Mouse (Mus musculus) T-helper 1 cell (primary cell): ENCODE data around the gene Exoc6b.
"Not testable (repeated sequence)": the region's sequence is repeated elsewhere in the genome, so short reads cannot be mapped to it uniquely, and the experiment has no call there.

Experiments
- in situ Hi-C: fragments of 300-600 bp; cut with MboI, MseI; formaldehyde crosslinking; loops from one replicate; pipeline ENCODE4 v1.15.1; 2025; ENCODE audit warnings: high pct_unique_total_duplicates

The Exoc6b gene

GRCm38 (mm10) chr6:84640324-84641061, 428.8 kb downstream of the Exoc6b start:
- in situ Hi-C loops = no loop called here

- in situ Hi-C loops = no loop called here
These were observed 431.1 kb downstream of the Exoc6b start for GRCm38 (mm10) chr6:84638206-84638605.

- in situ Hi-C loops = no loop called here
These were observed 437.7 kb downstream of the Exoc6b start for GRCm38 (mm10) chr6:84631588-84631987.

GRCm38 (mm10) chr6:84630276-84630675, 439.0 kb downstream of the Exoc6b start:
- in situ Hi-C loops = no loop called here

- in situ Hi-C loops = no loop called here
These were observed 440.5 kb downstream of the Exoc6b start for GRCm38 (mm10) chr6:84628831-84629230.

- in situ Hi-C loops = no loop called here
These were observed 442.9 kb downstream of the Exoc6b start for GRCm38 (mm10) chr6:84626398-84626797.

- in situ Hi-C loops = no loop called here
These were observed 450.1 kb downstream of the Exoc6b start for GRCm38 (mm10) chr6:84619166-84619565.

- in situ Hi-C loops = no loop called here
These were observed 452.3 kb downstream of the Exoc6b start for GRCm38 (mm10) chr6:84617051-84617450.

- in situ Hi-C loops = no loop called here
These were observed 452.7 kb downstream of the Exoc6b start for GRCm38 (mm10) chr6:84616586-84616985.

- in situ Hi-C loops = no loop called here
These were observed 455.8 kb downstream of the Exoc6b start for GRCm38 (mm10) chr6:84613561-84613960.

- in situ Hi-C loops = no loop called here
These were observed 468.0 kb downstream of the Exoc6b start for GRCm38 (mm10) chr6:84601136-84601889.

GRCm38 (mm10) chr6:84599296-84599695, 470.0 kb downstream of the Exoc6b start:
- in situ Hi-C loops = not testable (repeated sequence)

GRCm38 (mm10) chr6:84598725-84599124, 470.6 kb downstream of the Exoc6b start:
- in situ Hi-C loops = no loop called here

- in situ Hi-C loops = loop anchor here (5.0 kb wide), 2 partner anchors 92 to 182 kb away; no protein-coding TSS in a partner anchor
These were observed 474.7 kb downstream of the Exoc6b start for GRCm38 (mm10) chr6:84594626-84595025.

- in situ Hi-C loops = loop anchor here (5.0 kb wide), 2 partner anchors 91 to 181 kb away; no protein-coding TSS in a partner anchor
These were observed 475.6 kb downstream of the Exoc6b start, which contains the start of gene Cyp26b1 for GRCm38 (mm10) chr6:84593693-84594092. TSS of gene Cyp26b1 (minus strand) at chr6:84593908.

GRCm38 (mm10) chr6:84590961-84591745, 478.2 kb downstream of the Exoc6b start:
- in situ Hi-C loops = loop anchor here (5.0 kb wide), 2 partner anchors 89 to 179 kb away; no protein-coding TSS in a partner anchor

- in situ Hi-C loops = loop anchor here (5.0 kb wide), 2 partner anchors 88 to 178 kb away; no protein-coding TSS in a partner anchor
These were observed 479.3 kb downstream of the Exoc6b start for GRCm38 (mm10) chr6:84589742-84590686.

GRCm38 (mm10) chr6:84588895-84589652, 480.2 kb downstream of the Exoc6b start:
- in situ Hi-C loops = no loop called here

- in situ Hi-C loops = no loop called here
These were observed 481.0 kb downstream of the Exoc6b start for GRCm38 (mm10) chr6:84588221-84588894.
